ENCODE assay signal across 11 mouse cellular contexts in the genomic region with DNA sequence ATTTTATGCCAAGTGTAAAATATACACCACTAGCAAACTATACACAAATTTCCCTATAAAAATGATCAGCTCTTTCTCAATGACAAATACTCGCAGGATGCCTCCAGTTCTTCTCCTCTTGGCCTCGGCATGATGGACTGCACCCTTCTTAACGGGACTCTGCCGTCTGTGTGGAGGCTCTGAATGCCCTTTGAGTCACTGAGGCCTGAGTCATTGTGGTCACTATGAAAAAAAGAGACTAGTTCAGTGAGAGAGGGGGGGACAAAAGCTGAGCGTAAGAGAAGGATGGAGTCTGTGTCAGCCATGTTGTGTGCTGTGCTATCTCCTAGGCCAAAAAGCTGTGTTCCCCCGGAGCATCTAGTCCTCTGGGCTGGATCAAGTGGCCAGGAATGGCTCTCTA.
"Had no signal": no experiment of that assay in that cellular context is flagged by ENCODE, and none has a peak within 500 bp of the region (broad histone marks: within the 10 kb centered on the region; RNA-seq: fewer than 3 reads in every experiment).

No protein-coding gene starts in this region.

- H3K27me3 ChIP-seq: limb, embryonic 12.5 days; midbrain, embryonic 12.5 days had no signal

- ATAC-seq: midbrain, embryonic 16.5 days had no signal

- H3K9ac ChIP-seq: limb, embryonic 12.5 days; liver, embryonic 14.5 days; midbrain, embryonic 12.5 days had no signal

- H3K27ac ChIP-seq: limb, embryonic 12.5 days; liver, embryonic 14.5 days; midbrain, embryonic 12.5 days; stomach, postnatal 0 days had no signal

- H3K9me3 ChIP-seq: limb, embryonic 12.5 days; midbrain, embryonic 12.5 days had no signal

- H3K36me3 ChIP-seq: midbrain, embryonic 12.5 days had no signal

- H3K4me2 ChIP-seq: midbrain, embryonic 12.5 days had no signal

- DNase-seq: kidney, postnatal 25 days; layer of hippocampus, adult 9-11 months; layer of hippocampus, postnatal 36 days; liver; lung, adult 18-20 months; thymus, postnatal 25 days had no signal

- H3K4me3 ChIP-seq: midbrain, embryonic 12.5 days had no signal
